Mouse (Mus musculus) stomach, postnatal 0 days (tissue): Measurements from ENCODE around the gene Larp4.

Source experiments
- CTCF ChIP-seq: IDR thresholded peaks from 2 replicates; pipeline ENCODE4 v1.5.1; 2016; ENCODE audit warnings: antibody characterized with exemption, low read depth, mild to moderate bottlenecking, moderate library complexity
- EP300 ChIP-seq: optimal IDR thresholded peaks from 2 replicates; pipeline ENCODE3; 2016; ENCODE audit warnings: antibody characterized with exemption

DNA sequence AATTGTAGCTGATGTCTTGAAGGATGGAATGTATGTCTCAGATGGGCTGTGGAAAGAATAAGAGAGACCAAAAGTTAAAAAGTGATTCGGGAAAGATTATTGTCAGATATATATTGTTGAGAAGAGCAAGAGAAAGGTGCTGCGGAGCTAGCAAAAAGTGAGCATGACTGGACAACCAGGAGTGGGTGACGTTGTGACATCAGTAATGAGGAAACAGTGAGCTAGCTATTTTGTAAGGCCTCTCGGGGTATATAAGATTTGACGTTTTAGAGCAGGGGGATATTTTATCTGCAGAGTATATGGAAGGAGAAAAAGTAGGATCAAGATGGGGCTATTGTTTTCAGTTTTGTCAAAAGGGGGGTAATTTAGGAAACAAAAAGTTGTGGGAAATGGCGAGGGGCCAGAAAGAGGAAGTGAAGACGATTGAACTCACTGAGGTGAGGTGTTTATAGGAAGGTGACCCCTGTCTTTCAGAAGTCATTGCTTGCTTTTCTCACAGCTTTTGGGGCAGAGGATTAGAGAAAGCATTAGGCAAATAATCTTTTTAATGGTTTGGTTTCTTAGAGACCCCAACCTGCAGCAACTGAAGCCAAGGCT, 34.9 kb downstream of the Larp4 start:
- TF ChIP-seq CTCF = no peak
- no peak for TF ChIP-seq EP300
